Mouse (Mus musculus) bone marrow macrophage, adult 2 months (primary cell): ENCODE data around the gene Ttll12. TPM values are rescaled to one million over a fixed set of nuclear protein-coding genes. Genes with fewer than 3 reads are reported as not detected.

Experiments
- H3K27ac ChIP-seq: 2 replicates; pipeline ENCODE4 v1.5.1; 2012; ENCODE audit warnings: low read depth, low read length; ENCODE audit not compliant: insufficient read depth
- H3K4me1 ChIP-seq: 2 replicates; pipeline ENCODE4 v1.6.1; 2012; ENCODE audit warnings: low read length; ENCODE audit not compliant: control insufficient read depth, insufficient read depth
- H3K4me3 ChIP-seq: 2 replicates; pipeline ENCODE4 v1.5.1; 2012; ENCODE audit warnings: mild to moderate bottlenecking, low read length, moderate library complexity; ENCODE audit not compliant: insufficient read depth
- CTCF ChIP-seq: IDR thresholded peaks from 2 replicates; pipeline ENCODE4 v1.5.1; 2012; ENCODE audit warnings: low read depth, mild to moderate bottlenecking, low read length, moderate library complexity
- POLR2A ChIP-seq: IDR thresholded peaks from 2 replicates; pipeline ENCODE4 v1.6.1; 2012; ENCODE audit warnings: mild to moderate bottlenecking, low read depth, low read length, borderline replicate concordance
- polyA plus RNA-seq: library from polyadenylated mRNA; stranded (reverse); fragments of >200 nt; gene quantifications from 2 replicates; pipeline ENCODE4 v1.2.4, GENCODE M21; 2012; ENCODE audit not compliant: missing spikeins, insufficient read depth, insufficient read length

Ttll12 gene
- polyA plus RNA-seq = 11.2 and 14.1 TPM in 2 replicates

DNA sequence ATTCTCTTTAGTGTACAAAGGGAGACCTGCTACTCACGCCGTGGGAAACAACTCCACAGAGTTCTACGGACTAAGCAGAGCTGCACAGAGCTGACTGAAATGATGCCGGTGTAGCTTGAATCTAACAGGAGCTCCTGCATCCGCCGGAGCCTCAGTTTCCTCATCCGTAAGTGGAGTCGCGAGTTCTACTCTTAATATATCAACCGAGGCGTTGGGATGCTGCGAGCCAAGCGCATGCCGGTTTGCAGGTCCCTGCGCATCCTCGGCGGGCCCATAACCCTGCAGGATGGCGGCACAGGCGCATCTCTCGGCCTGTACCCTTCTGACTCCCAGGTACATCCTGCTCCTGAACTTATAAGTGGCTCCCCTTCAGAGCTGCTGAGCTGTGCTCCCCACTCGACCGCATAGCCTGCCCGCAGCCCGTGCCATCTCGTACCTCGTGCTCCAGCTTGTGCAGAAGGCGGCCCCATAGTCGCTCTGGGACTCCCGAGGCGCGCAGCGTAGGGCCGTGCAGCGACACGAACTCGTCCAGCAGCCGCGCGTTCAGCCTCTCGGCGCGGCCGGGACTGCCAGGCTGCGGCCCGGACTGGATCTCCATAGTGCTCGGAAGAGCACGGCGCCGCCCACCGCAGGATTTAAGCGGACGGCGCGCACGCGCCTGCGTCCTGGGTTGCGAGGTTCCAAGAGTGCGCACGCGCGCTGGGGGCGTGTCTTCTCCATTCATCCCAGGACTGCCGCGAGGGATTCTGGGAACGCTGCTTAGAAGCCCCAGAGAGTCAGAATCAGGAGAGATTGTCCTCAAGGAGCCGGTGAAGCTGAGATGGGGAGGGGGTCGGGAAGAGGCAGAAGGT is at the start of gene Ttll12:
TSS of gene Ttll12 (minus strand) at position 645 of the 851 bp plus-strand sequence.
- Histone ChIP-seq H3K4me3 (peak within 1 kb of the TSS; percentile 82), H3K27ac (peak within 1 kb of the TSS; percentile 13; the same call in 1 of the 2 replicates)

DNA sequence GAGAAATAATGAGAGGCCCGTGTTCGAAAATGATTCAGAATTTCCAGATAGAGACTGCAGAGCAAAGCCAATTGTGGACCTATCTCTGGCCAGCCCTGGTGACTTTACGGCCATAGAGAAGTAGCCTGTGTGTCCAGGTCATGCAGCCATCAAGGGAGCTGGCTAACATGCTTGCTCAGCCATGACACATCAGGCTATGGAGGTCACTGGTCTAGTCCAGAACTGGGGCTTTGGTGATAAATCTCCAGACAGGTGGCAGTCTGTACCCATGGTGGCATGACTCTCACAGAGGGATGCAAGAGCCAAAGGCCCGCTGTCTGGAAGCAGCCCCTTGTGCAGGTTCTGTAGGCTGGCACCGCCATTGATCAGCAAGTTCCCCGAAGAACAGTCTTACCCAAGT is 47.6 kb upstream of the Ttll12 start:
- H3K4me3 ChIP-seq = no peak overlapping the region
- no peaks in the 10 kb centered on the region for H3K4me1 ChIP-seq
- TF ChIP-seq CTCF = no peak
- no peak for TF ChIP-seq POLR2A

More for the DNA sequence above, at the start of gene Ttll12:
- peaks cover 8% of the 10 kb centered on the region for H3K4me1 ChIP-seq
- TF ChIP-seq CTCF = no peak
- TF ChIP-seq POLR2A = no peak

DNA sequence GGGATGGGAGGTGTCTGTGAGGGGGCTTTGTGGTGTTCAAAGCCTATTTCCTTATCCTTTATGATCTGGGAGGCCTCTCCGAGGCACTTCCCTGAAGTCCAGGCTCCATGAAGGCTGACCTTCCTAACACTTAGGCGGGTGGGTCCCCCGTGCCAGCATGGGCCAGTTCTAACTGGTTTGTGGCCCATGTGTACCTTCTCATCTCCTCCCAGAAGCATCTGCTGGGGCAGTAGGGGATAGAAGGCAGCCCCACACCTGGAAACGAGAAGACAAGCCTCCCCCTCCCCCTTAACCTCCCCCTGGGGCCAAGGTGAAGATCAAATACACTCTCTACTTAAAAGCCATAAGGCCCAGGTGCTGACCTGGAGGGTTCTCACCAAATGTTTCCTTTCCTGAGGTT is 45.3 kb upstream of the Ttll12 start:
- H3K4me1 ChIP-seq = no peaks in the 10 kb centered on the region
- TF ChIP-seq CTCF (no peak), POLR2A (no peak)
- no peak overlapping the region for H3K4me3 ChIP-seq
- no peak overlapping the region for H3K27ac ChIP-seq

More for the DNA sequence above, 47.6 kb upstream of the Ttll12 start:
- H3K27ac ChIP-seq = no peak overlapping the region

DNA sequence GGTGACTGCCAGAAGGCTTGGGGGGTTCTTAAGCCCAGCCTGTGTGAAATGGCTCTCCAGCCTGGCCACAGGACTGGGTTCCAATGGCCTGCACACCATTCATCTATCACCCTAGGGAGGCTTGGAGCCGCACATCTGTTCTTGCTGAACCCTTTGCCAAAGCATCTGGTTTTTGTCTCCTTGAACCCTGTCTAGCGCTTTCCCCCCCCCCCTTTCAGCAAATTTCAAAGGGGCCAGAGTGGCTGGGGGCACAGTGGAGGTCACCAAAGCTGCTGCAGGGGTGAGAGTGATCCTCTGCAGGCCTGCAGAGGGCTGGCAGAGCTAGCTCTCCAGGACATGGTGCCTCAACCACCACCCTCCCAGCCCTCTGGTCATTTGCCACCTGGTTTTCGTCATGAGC is 44.2 kb upstream of the Ttll12 start:
- Histone ChIP-seq H3K4me1 (no peaks in the 10 kb centered on the region), H3K4me3 (no peak overlapping the region), H3K27ac (no peak overlapping the region)
- no peak for TF ChIP-seq POLR2A
- TF ChIP-seq CTCF = no peak

DNA sequence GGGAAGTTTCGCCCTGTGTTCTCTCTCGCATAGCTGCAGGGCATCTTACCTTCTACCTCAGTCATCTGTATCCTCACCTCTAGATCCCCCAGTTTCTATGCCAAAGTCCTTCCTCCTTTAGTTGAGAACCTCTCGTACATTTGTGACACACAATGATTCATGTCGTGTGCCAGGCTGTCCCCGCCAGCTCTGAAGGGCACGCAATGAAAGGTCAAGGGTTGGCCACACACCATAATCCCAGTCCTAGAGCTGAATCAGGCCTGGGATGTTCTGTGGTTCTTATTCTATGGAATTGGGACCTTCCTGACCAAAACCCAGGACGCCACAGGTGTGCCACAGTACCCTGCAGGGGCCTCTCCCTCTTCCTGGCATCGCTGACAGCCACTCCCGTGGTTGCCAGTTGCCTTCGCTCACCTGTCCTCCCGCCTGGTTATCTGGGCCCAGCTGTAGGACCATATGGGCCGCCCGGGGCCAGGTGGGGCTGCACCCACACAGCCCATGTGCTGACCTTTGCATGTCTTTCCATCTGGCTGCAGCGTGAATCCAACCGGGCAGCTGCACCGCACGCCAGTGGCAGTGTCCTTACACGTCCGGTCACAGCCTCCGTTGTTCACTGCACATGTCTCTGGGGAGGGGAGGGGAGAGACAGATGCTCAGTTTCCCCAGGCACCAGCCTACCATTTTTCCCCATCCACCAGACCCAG is 43.4 kb upstream of the Ttll12 start:
- Histone ChIP-seq H3K4me3 (no peak overlapping the region), H3K4me1 (no peaks in the 10 kb centered on the region), H3K27ac (no peak overlapping the region)
- TF ChIP-seq CTCF (no peak), POLR2A (no peak)

DNA sequence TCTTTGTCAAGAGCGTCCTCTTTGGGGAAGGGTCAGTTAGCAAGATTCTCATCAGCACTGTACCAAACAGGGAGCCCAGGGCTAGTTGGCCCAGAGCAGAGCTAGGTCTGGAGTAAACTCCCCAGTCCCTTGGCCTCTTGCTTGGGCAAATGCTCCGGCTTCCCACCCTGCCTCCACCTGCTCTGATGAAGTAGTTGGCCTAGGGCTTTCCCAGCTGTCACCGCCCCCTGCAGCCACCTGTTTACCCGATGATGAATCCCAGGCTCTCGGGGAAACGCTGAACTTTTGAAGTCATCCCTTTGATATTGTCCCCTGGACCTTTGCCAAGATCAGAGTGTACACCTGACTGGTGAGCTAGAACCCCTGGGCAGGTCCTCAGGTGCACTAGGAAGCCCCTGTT is 41.8 kb upstream of the Ttll12 start:
- Histone ChIP-seq H3K4me1 (no peaks in the 10 kb centered on the region), H3K4me3 (no peak overlapping the region), H3K27ac (no peak overlapping the region)
- no peak for TF ChIP-seq POLR2A
- no peak for TF ChIP-seq CTCF

DNA sequence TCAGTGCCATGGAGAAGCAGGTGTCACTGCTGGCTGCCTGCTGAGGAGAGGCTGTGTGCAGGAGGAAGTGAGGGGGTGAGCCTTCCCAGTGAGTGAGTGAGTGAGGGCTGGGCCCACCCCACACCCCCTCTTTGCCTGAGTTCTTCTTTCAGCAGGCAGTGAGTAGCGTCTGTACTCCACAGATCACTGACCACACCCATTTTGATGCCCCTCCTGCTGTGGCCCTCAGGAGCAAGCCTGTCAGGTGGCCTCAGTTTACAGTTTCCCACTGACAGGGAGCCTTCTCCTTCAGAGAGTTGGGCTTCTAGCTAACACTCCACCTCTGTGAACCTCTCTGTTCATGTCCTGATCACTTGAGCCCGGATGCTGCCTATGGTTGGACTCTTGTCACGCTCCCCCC is 40.3 kb upstream of the Ttll12 start:
- H3K27ac ChIP-seq = no peak overlapping the region
- TF ChIP-seq CTCF (no peak), POLR2A (no peak)
- no peaks in the 10 kb centered on the region for H3K4me1 ChIP-seq
- no peak overlapping the region for H3K4me3 ChIP-seq

DNA sequence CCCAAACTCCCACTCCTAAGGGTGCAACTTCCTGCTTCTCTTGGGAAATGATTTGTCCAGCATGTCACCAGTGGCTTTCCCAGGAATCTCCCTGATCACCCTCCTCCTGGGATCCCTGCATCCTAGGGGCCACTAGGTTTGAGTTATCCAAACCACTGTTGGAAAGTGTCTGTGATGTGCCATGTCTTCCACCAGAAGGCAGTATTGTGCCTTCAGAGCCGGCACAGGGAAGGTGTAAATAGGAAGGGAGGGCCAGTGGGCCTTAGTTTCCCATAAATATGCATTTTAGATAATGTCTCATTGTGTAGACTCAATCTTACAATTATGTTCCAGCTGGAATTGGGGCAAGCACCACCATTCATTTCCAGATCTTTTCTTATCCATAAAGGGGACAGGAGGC is 39.1 kb upstream of the Ttll12 start:
- Histone ChIP-seq H3K27ac (no peak overlapping the region), H3K4me3 (no peak overlapping the region), H3K4me1 (no peaks in the 10 kb centered on the region)
- no peak for TF ChIP-seq CTCF
- TF ChIP-seq POLR2A = no peak

DNA sequence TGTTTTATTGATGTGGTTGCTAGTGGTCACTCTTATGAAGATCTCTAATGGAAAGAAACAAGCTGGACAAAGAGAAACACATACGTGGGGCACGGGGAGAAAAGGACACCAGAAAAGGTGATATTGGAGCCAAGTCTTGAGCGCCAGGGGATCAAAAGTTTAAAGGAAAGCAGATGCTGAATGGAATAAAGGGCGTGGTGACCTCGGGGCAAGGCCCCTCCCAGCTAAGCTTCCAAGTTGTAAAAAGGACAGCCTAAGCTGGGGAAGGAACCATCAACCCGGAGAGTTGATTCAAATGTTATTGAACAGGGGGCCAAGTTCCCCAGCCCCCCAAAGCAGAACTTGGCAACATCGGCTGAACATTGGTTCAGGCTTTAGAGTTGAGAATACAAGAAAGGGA is 36.1 kb upstream of the Ttll12 start:
- Histone ChIP-seq H3K4me3 (no peak overlapping the region), H3K4me1 (no peaks in the 10 kb centered on the region), H3K27ac (no peak overlapping the region)
- no peak for TF ChIP-seq POLR2A
- no peak for TF ChIP-seq CTCF

DNA sequence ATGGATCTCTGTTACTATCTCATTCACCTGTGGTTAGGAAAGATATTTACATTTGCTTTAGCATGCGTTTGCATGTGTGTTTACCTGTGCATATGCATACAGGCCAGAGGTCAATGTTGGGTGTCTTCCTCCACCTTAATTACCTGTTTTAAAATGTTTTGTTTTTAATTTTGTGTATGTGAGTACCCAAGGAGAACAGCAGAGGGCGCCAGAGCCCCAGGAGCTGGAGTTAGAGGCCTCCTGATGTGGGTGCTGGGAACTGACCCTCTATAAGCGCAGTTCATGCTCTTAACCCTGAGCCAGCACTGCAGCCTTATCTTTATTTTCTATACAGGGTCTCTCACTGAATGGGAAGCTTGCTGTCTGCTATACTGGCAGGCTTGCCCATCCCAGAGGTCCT is 34.8 kb upstream of the Ttll12 start:
- Histone ChIP-seq H3K4me3 (no peak overlapping the region), H3K27ac (no peak overlapping the region), H3K4me1 (no peaks in the 10 kb centered on the region)
- TF ChIP-seq POLR2A (no peak), CTCF (no peak)
